Mouse (Mus musculus): ENCODE data around the gene Ect2. TPM values are rescaled to one million over a fixed set of nuclear protein-coding genes. Genes with fewer than 3 reads are reported as not detected.

Ect2 gene
- total and polyA plus RNA-seq, 3 experiments: 29.9 to 38.9 (median 36.7) TPM

DNA sequence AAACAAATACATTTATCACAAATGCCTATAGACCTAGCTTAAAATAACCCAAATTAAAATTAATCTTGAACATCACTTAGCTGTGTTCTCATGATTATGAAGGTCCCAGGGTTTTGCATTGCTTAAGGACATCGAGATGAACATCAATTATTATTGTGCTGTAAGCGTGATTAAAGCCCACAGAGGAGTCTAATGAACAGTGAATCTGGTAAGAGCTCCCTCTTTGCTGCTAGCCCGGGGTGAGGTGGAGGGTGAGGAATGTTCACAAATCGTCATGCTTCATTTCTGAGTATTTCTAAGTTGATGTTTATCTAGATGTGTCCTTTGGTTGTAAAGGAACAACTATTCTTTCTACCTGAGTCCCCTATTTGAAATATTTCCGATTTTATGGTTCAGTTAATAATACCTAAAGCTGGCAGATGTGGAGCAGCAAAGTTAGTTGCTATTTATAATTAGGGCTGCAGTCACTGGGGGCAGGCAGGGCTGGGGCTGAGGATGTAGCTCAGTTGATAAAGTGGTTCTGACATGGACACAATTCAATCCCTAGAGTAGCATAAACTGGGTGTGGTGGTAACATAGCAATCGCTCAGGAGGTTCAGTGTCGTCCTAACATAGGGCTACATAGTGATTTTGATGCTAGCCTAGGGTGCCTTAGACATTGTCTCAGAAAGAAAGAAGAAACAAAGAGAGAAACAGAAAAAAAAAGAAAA is 73.5 kb downstream of the Ect2 start:
- dilution Hi-C loops (cut with MboI; ENCODE audit: extremely low pct_ligation_motif_present, extremely low pct_unique_long_range_greater_than_20kb, low sequenced_read_pairs) (no loop called here), in situ Hi-C loops (cut with MboI; ENCODE audit: low pct_ligation_motif_present, low pct_unique_long_range_greater_than_20kb, low sequenced_read_pairs) (no loop called here)
- peaks cover 0 to 25% of the 10 kb centered on the region in 2 experiments for H3K36me3 ChIP-seq (replicated peaks in 1 of 2; ENCODE audit: control insufficient read depth in 1 of 2, insufficient read depth in 1 of 2, low read length in 1 of 2)
- H3K79me2 ChIP-seq (replicated peaks; ENCODE audit: control insufficient read depth, extremely low read depth, insufficient read depth, poor library complexity, severe bottlenecking): no peaks in the 10 kb centered on the region
- TF ChIP-seq RAD21 (IDR thresholded peaks at IDR 0.05; ENCODE audit: low read depth, low read length) (no peak), POLR2AphosphoS2 (IDR thresholded peaks at IDR 0.05; ENCODE audit: low read depth, low read length) (no peak), SIN3A (IDR thresholded peaks at IDR 0.05; ENCODE audit: low read length) (no peak)
- H3K9me3 ChIP-seq (replicated peaks; ENCODE audit: low read length): no peaks in the 10 kb centered on the region
- DNase-seq (ENCODE audit: extremely low read depth): no peak
- H3K4me1 ChIP-seq (ENCODE audit: control insufficient read depth in 1 of 2, insufficient read depth in 2 of 2): peaks cover 3 to 18% of the 10 kb centered on the region in 2 experiments; a peak in 3 of 4 replicates
- no peaks in the 10 kb centered on the region for H3K27me3 ChIP-seq (replicated peaks)
- H3K27ac ChIP-seq (ENCODE audit: insufficient read depth, low read depth): no peak overlapping the region
- no peak overlapping the region for H3K4me3 ChIP-seq (replicated peaks in 1 of 3; ENCODE audit: low read depth in 2 of 3, low read length in 2 of 3, poor library complexity in 1 of 3)
- no peak overlapping the region for H3K9ac ChIP-seq (ENCODE audit: insufficient read depth, low read depth)
- H3K4me2 ChIP-seq (ENCODE audit: insufficient read depth, low read depth, poor library complexity, severe bottlenecking): no peak overlapping the region

DNA sequence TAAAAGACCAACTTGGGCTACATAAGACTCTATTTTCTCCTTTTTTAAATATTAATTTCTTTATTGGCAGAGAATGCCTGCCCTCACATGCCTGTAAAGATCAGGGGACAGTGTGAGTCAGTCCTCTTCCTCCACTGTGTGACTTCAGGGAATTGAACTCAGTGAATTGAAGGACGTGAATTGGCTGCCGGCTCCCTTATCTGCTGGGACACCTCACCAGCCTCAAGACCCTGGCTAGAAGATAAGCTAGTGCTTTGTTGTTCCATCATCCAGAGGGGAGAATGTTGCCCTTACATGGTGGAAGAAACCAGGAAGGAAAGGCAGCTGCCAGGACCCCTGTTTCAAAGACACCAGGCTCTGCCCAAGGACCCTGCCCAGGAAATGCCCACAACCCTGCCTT is 79.8 kb downstream of the Ect2 start:
- H3K4me1 ChIP-seq (ENCODE audit: control insufficient read depth in 1 of 2, insufficient read depth in 2 of 2): no peaks in the 10 kb centered on the region
- H3K27me3 ChIP-seq (replicated peaks): no peaks in the 10 kb centered on the region
- H3K79me2 ChIP-seq (replicated peaks; ENCODE audit: control insufficient read depth, extremely low read depth, insufficient read depth, poor library complexity, severe bottlenecking): no peaks in the 10 kb centered on the region
- in situ Hi-C loops (cut with MboI; ENCODE audit: low pct_ligation_motif_present, low pct_unique_long_range_greater_than_20kb, low sequenced_read_pairs) (no loop called here), dilution Hi-C loops (cut with MboI; ENCODE audit: extremely low pct_ligation_motif_present, extremely low pct_unique_long_range_greater_than_20kb, low sequenced_read_pairs) (no loop called here)
- no peak overlapping the region for H3K27ac ChIP-seq (ENCODE audit: insufficient read depth, low read depth)
- H3K36me3 ChIP-seq (replicated peaks in 1 of 2; ENCODE audit: control insufficient read depth in 1 of 2, insufficient read depth in 1 of 2, low read length in 1 of 2): no peaks in the 10 kb centered on the region
- no peak for TF ChIP-seq HCFC1 (IDR thresholded peaks at IDR 0.05; ENCODE audit: low read depth, low read length)
- no peak for TF ChIP-seq EP300 (IDR thresholded peaks at IDR 0.05; ENCODE audit: low read length)
- TF ChIP-seq MEF2A (IDR thresholded peaks at IDR 0.05; ENCODE audit: borderline replicate concordance, low read depth, low read length): no peak
- no peak for TF ChIP-seq ZC3H11A (IDR thresholded peaks at IDR 0.05; ENCODE audit: low read depth, low read length)
- TF ChIP-seq MXI1 (IDR thresholded peaks at IDR 0.05; ENCODE audit: low read depth, low read length): no peak
- TF ChIP-seq TCF12 (IDR thresholded peaks at IDR 0.05; ENCODE audit: low read depth, low read length): no peak
- no peak for TF ChIP-seq ELF1 (IDR thresholded peaks at IDR 0.05; ENCODE audit: low read depth, low read length)
- no peak for DNase-seq (ENCODE audit: extremely low read depth)
- H3K4me3 ChIP-seq (replicated peaks in 1 of 3; ENCODE audit: low read depth in 2 of 3, low read length in 2 of 3, poor library complexity in 1 of 3): no peak overlapping the region
- H3K9me3 ChIP-seq (replicated peaks; ENCODE audit: low read length): no peaks in the 10 kb centered on the region
- H3K4me2 ChIP-seq (ENCODE audit: insufficient read depth, low read depth, poor library complexity, severe bottlenecking): no peak overlapping the region
- no peak overlapping the region for H3K9ac ChIP-seq (ENCODE audit: insufficient read depth, low read depth)

DNA sequence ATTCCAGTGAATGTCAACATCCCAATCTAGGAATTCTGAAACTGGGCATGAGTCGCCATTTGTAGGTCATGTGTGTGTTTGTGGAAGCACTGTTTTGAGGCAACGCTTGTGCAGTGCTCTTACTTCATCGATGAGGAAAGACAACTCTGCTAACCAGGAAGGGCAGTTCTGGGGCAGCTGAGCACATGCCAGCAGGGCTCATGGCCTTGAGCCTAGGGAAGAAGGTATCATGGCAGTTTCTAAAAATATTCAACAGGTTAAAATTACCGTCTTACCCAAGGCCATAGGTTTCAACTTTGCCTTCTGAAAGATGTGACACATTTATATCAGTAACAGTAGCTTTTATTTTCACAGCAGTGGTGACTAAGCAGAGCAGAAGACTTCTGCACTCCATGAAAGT is 82.0 kb downstream of the Ect2 start:
- H3K9ac ChIP-seq (ENCODE audit: insufficient read depth, low read depth): no peak overlapping the region
- H3K4me2 ChIP-seq (ENCODE audit: insufficient read depth, low read depth, poor library complexity, severe bottlenecking): no peak overlapping the region
- no peaks in the 10 kb centered on the region for H3K4me1 ChIP-seq (ENCODE audit: control insufficient read depth in 1 of 2, insufficient read depth in 2 of 2)
- TF ChIP-seq RAD21 (IDR thresholded peaks at IDR 0.05; ENCODE audit: low read depth, low read length) (no peak), JUND (conservative IDR thresholded peaks at IDR 0.05; ENCODE audit: low read depth, low read length) (no peak), ZC3H11A (IDR thresholded peaks at IDR 0.05; ENCODE audit: low read depth, low read length) (no peak), MAFK (IDR thresholded peaks at IDR 0.05; ENCODE audit: insufficient replicate concordance, low read length) (no peak), NRF1 (IDR thresholded peaks at IDR 0.05; ENCODE audit: low read depth, low read length) (no peak), ZMIZ1 (IDR thresholded peaks at IDR 0.05; ENCODE audit: low read depth, low read length) (no peak), MAZ (IDR thresholded peaks at IDR 0.05; ENCODE audit: low read depth, low read length) (no peak), IRF4 (IDR thresholded peaks at IDR 0.05; ENCODE audit: low read depth, low read length) (no peak), TBP (conservative IDR thresholded peaks at IDR 0.05; ENCODE audit: low read depth, low read length) (no peak), NELFE (IDR thresholded peaks at IDR 0.05; ENCODE audit: low read depth, low read length) (no peak), ZNF384 (IDR thresholded peaks at IDR 0.05; ENCODE audit: low read depth, low read length) (no peak), EP300 (IDR thresholded peaks at IDR 0.05; ENCODE audit: low read length) (no peak), USF2 (conservative IDR thresholded peaks at IDR 0.05; ENCODE audit: low read depth, low read length) (no peak), MYC (IDR thresholded peaks at IDR 0.05; ENCODE audit: low read depth, low read length) (no peak), TCF12 (IDR thresholded peaks at IDR 0.05; ENCODE audit: low read depth, low read length) (no peak)
- no peak for DNase-seq (ENCODE audit: extremely low read depth)
- in situ Hi-C loops (cut with MboI; ENCODE audit: low pct_ligation_motif_present, low pct_unique_long_range_greater_than_20kb, low sequenced_read_pairs): no loop called here
- H3K36me3 ChIP-seq (replicated peaks in 1 of 2; ENCODE audit: control insufficient read depth in 1 of 2, insufficient read depth in 1 of 2, low read length in 1 of 2): no peaks in the 10 kb centered on the region
- no peak overlapping the region for H3K4me3 ChIP-seq (replicated peaks in 1 of 3; ENCODE audit: low read depth in 2 of 3, low read length in 2 of 3, poor library complexity in 1 of 3)
- H3K79me2 ChIP-seq (replicated peaks; ENCODE audit: control insufficient read depth, extremely low read depth, insufficient read depth, poor library complexity, severe bottlenecking): no peaks in the 10 kb centered on the region
- dilution Hi-C loops (cut with MboI; ENCODE audit: extremely low pct_ligation_motif_present, extremely low pct_unique_long_range_greater_than_20kb, low sequenced_read_pairs): no loop called here
- no peaks in the 10 kb centered on the region for H3K9me3 ChIP-seq (replicated peaks; ENCODE audit: low read length)
- H3K27ac ChIP-seq (ENCODE audit: insufficient read depth, low read depth): no peak overlapping the region
- H3K27me3 ChIP-seq (replicated peaks): no peaks in the 10 kb centered on the region

All from CH12.LX (cell line).